Mouse (Mus musculus): ENCODE data around the gene Nedd8. TPM values are rescaled to one million over a fixed set of nuclear protein-coding genes. Genes with fewer than 3 reads are reported as not detected.

The Nedd8 gene
- polyA plus RNA-seq, 1 experiment from 2014 or later: 534 TPM

GRCm38 (mm10) chr14:55656935-55657334, 15.0 kb downstream of the Nedd8 start:
- WGBS: 85% methylated on average over 3 of the region's 3 CpGs
- Histone ChIP-seq H3K27me3 (replicated peaks; ENCODE audit: control insufficient read depth, insufficient read depth, low read length) (no peaks in the 10 kb centered on the region), H3K36me3 (ENCODE audit: control insufficient read depth, insufficient read depth, low read length) (peaks cover 17% of the 10 kb centered on the region), H3K27ac (replicated peaks; ENCODE audit: low read depth, low read length) (no peak overlapping the region), H3K4me2 (ENCODE audit: low read depth, low read length) (no peak overlapping the region), H3K9me3 (ENCODE audit: control insufficient read depth, low read length) (no peaks in the 10 kb centered on the region), H3K4me1 (ENCODE audit: control insufficient read depth, insufficient read depth, low read length) (peaks cover 13% of the 10 kb centered on the region; the same call in 1 of the 2 replicates), H3K4me3 (ENCODE audit: low read depth, low read length) (no peak overlapping the region), H3K9ac (ENCODE audit: low read depth, low read length) (no peak overlapping the region)
- no peak for ATAC-seq (ENCODE audit: low read depth)
- DNase-seq (ENCODE audit: low spot score): no peak

DNA sequence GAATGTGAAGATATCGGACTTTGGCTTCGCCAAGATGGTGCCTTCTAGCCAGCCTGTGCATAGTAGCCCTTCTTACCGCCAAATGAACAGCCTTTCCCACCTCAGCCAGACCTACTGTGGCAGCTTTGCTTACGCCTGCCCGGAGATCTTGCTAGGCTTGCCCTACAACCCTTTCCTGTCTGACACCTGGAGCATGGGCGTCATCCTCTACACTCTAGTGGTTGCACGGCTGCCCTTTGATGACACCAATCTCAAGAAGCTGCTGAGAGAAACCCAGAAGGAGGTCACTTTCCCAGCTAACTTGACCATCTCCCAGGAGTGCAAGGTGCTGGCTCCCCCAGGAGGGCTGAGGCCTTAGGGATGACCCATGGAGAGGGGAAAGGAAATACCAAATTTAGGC, 20.4 kb downstream of the Nedd8 start:
- H3K36me3 ChIP-seq (ENCODE audit: control insufficient read depth, insufficient read depth, low read length): peaks cover 2% of the 10 kb centered on the region; the same call in 1 of the 2 replicates
- H3K4me1 ChIP-seq (ENCODE audit: control insufficient read depth, insufficient read depth, low read length): no peaks in the 10 kb centered on the region
- no peak overlapping the region for H3K4me3 ChIP-seq (ENCODE audit: low read depth, low read length)
- no peaks in the 10 kb centered on the region for H3K9me3 ChIP-seq (ENCODE audit: control insufficient read depth, low read length)
- no peak overlapping the region for H3K4me2 ChIP-seq (ENCODE audit: low read depth, low read length)
- no peaks in the 10 kb centered on the region for H3K27me3 ChIP-seq (replicated peaks; ENCODE audit: control insufficient read depth, insufficient read depth, low read length)
- WGBS: 90% methylated on average over 7 of the region's 7 CpGs
- ATAC-seq (ENCODE audit: low read depth): no peak
- no peak for DNase-seq (ENCODE audit: low spot score)
- H3K27ac ChIP-seq (replicated peaks; ENCODE audit: low read depth, low read length): no peak overlapping the region
- H3K9ac ChIP-seq (ENCODE audit: low read depth, low read length): no peak overlapping the region

GRCm38 (mm10) chr14:55649884-55650283, 22.0 kb downstream of the Nedd8 start, which contains the start of gene Tssk4:
Gene Tssk4 (plus strand): TSS chr14:55650184.
- Histone ChIP-seq H3K36me3 (ENCODE audit: control insufficient read depth, insufficient read depth, low read length) (peaks cover 10% of the 10 kb centered on the region; the same call in 1 of the 2 replicates), H3K27me3 (replicated peaks; ENCODE audit: control insufficient read depth, insufficient read depth, low read length) (no peaks in the 10 kb centered on the region), H3K9ac (ENCODE audit: low read depth, low read length) (no peak within 1 kb of the TSS), H3K4me1 (ENCODE audit: control insufficient read depth, insufficient read depth, low read length) (peaks cover 6% of the 10 kb centered on the region), H3K4me2 (ENCODE audit: low read depth, low read length) (no peak within 1 kb of the TSS), H3K9me3 (ENCODE audit: control insufficient read depth, low read length) (no peaks in the 10 kb centered on the region), H3K4me3 (ENCODE audit: low read depth, low read length) (no peak within 1 kb of the TSS), H3K27ac (replicated peaks; ENCODE audit: low read depth, low read length) (no peak within 1 kb of the TSS)
- DNase-seq (ENCODE audit: low spot score) (no peak), ATAC-seq (ENCODE audit: low read depth) (no peak)
- WGBS: 91% methylated on average over 2 of the region's 2 CpGs

- H3K27me3 ChIP-seq (replicated peaks; ENCODE audit: control insufficient read depth, insufficient read depth, low read length): no peaks in the 10 kb centered on the region
- peaks cover 35% of the 10 kb centered on the region for H3K36me3 ChIP-seq (ENCODE audit: control insufficient read depth, insufficient read depth, low read length)
- H3K4me1 ChIP-seq (ENCODE audit: control insufficient read depth, insufficient read depth, low read length): peaks cover 19% of the 10 kb centered on the region
- H3K9ac ChIP-seq (ENCODE audit: low read depth, low read length): peak overlapping the region; percentile 95
- DNase-seq (ENCODE audit: low spot score): peak; percentile 10
- no peaks in the 10 kb centered on the region for H3K9me3 ChIP-seq (ENCODE audit: control insufficient read depth, low read length)
- 19% methylated on average over 17 of the region's 17 CpGs for WGBS
- peak overlapping the region; percentile 85 for H3K4me2 ChIP-seq (ENCODE audit: low read depth, low read length)
- H3K4me3 ChIP-seq (ENCODE audit: low read depth, low read length): peak overlapping the region; percentile 97
- H3K27ac ChIP-seq (replicated peaks; ENCODE audit: low read depth, low read length): peak overlapping the region; percentile 96
- no peak for ATAC-seq (ENCODE audit: low read depth)
Measured at GRCm38 (mm10) chr14:55644261-55644888, 27.5 kb downstream of the Nedd8 start.

GRCm38 (mm10) chr14:55643060-55643907, 28.6 kb downstream of the Nedd8 start, which contains the start of gene Tm9sf1:
Gene Tm9sf1 (minus strand): TSS chr14:55643806.
- H3K4me2 ChIP-seq (ENCODE audit: low read depth, low read length): peak within 1 kb of the TSS; percentile 85
- under 1% methylated on average over 63 of the region's 89 CpGs for WGBS
- H3K36me3 ChIP-seq (ENCODE audit: control insufficient read depth, insufficient read depth, low read length): peaks cover 46% of the 10 kb centered on the region

DNA sequence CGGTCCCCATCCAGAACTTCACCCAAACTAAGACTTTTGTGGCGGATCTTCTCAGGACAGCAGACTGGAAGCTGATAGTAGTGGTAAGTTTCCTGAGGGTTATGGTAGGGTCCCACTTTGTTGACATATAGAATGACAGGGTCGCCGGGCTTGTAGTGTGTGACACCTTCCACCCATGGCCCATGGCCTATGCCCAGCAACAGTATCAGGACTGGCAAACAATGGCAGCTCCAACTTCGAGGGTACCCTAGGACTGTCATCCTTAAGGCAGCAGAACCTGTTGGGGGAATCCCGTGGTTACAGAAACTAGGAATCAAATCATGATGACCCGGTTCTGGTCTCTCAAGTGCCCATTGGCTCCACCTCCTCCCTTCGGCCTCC, 29.3 kb downstream of the Nedd8 start:
- WGBS: 27% methylated on average over 6 of the region's 8 CpGs
- DNase-seq (ENCODE audit: low spot score): no peak
- Histone ChIP-seq H3K4me2 (ENCODE audit: low read depth, low read length) (peak overlapping the region; percentile 85), H3K9ac (ENCODE audit: low read depth, low read length) (peak overlapping the region; percentile 95), H3K27ac (replicated peaks; ENCODE audit: low read depth, low read length) (peak overlapping the region; percentile 96), H3K27me3 (replicated peaks; ENCODE audit: control insufficient read depth, insufficient read depth, low read length) (no peaks in the 10 kb centered on the region), H3K4me3 (ENCODE audit: low read depth, low read length) (peak overlapping the region; percentile 97), H3K36me3 (ENCODE audit: control insufficient read depth, insufficient read depth, low read length) (peaks cover 52% of the 10 kb centered on the region), H3K4me1 (ENCODE audit: control insufficient read depth, insufficient read depth, low read length) (peaks cover 19% of the 10 kb centered on the region), H3K9me3 (ENCODE audit: control insufficient read depth, low read length) (no peaks in the 10 kb centered on the region)
- ATAC-seq (ENCODE audit: low read depth): peak; percentile 14; the same call in 1 of the 2 replicates

More at GRCm38 (mm10) chr14:55643060-55643907, 28.6 kb downstream of the Nedd8 start, which contains the start of gene Tm9sf1:
- H3K4me1 ChIP-seq (ENCODE audit: control insufficient read depth, insufficient read depth, low read length): peaks cover 19% of the 10 kb centered on the region
- peak within 1 kb of the TSS; percentile 95 for H3K9ac ChIP-seq (ENCODE audit: low read depth, low read length)
- no peaks in the 10 kb centered on the region for H3K9me3 ChIP-seq (ENCODE audit: control insufficient read depth, low read length)
- DNase-seq (ENCODE audit: low spot score): peak; percentile 92
- H3K27me3 ChIP-seq (replicated peaks; ENCODE audit: control insufficient read depth, insufficient read depth, low read length): no peaks in the 10 kb centered on the region
- H3K4me3 ChIP-seq (ENCODE audit: low read depth, low read length): peak within 1 kb of the TSS; percentile 97
- peak within 1 kb of the TSS; percentile 96 for H3K27ac ChIP-seq (replicated peaks; ENCODE audit: low read depth, low read length)
- ATAC-seq (ENCODE audit: low read depth): peak; percentile 92

- H3K27ac ChIP-seq (replicated peaks; ENCODE audit: low read depth, low read length): no peak overlapping the region
- H3K9me3 ChIP-seq (ENCODE audit: control insufficient read depth, low read length): no peaks in the 10 kb centered on the region
- no peaks in the 10 kb centered on the region for H3K27me3 ChIP-seq (replicated peaks; ENCODE audit: control insufficient read depth, insufficient read depth, low read length)
- H3K4me2 ChIP-seq (ENCODE audit: low read depth, low read length): no peak overlapping the region
- no peak overlapping the region for H3K9ac ChIP-seq (ENCODE audit: low read depth, low read length)
- no peak for ATAC-seq (ENCODE audit: low read depth)
- WGBS: 93% methylated on average over 13 of the region's 13 CpGs
- no peak overlapping the region for H3K4me3 ChIP-seq (ENCODE audit: low read depth, low read length)
- no peak for DNase-seq (ENCODE audit: low spot score)
- H3K4me1 ChIP-seq (ENCODE audit: control insufficient read depth, insufficient read depth, low read length): peaks cover 19% of the 10 kb centered on the region
- peaks cover 61% of the 10 kb centered on the region for H3K36me3 ChIP-seq (ENCODE audit: control insufficient read depth, insufficient read depth, low read length)
Measured at GRCm38 (mm10) chr14:55641291-55641690, 30.6 kb downstream of the Nedd8 start.

- Histone ChIP-seq H3K27ac (replicated peaks; ENCODE audit: low read depth, low read length) (no peak overlapping the region), H3K27me3 (replicated peaks; ENCODE audit: control insufficient read depth, insufficient read depth, low read length) (no peaks in the 10 kb centered on the region), H3K9me3 (ENCODE audit: control insufficient read depth, low read length) (no peaks in the 10 kb centered on the region), H3K4me1 (ENCODE audit: control insufficient read depth, insufficient read depth, low read length) (peaks cover 19% of the 10 kb centered on the region), H3K9ac (ENCODE audit: low read depth, low read length) (no peak overlapping the region), H3K36me3 (ENCODE audit: control insufficient read depth, insufficient read depth, low read length) (peaks cover 60% of the 10 kb centered on the region), H3K4me3 (ENCODE audit: low read depth, low read length) (no peak overlapping the region), H3K4me2 (ENCODE audit: low read depth, low read length) (no peak overlapping the region)
- no peak for DNase-seq (ENCODE audit: low spot score)
- 95% methylated on average over 14 of the region's 14 CpGs for WGBS
- no peak for ATAC-seq (ENCODE audit: low read depth)
Measured at GRCm38 (mm10) chr14:55640816-55641215, 31.1 kb downstream of the Nedd8 start.
